Mouse (Mus musculus) heart, postnatal 0 days (tissue): Measurements from ENCODE around the gene Ccdc50. TPM values are rescaled to one million over a fixed set of nuclear protein-coding genes. Genes with fewer than 3 reads are reported as not detected.
A peak's percentile ranks its signal among the peaks of the same experiment; 100 is the strongest.

Experiments
- ATAC-seq: fragments of 200-750 bp; cut with Nextera tagmentation; 2 replicates; pipeline ENCODE4 v1.8.0; 2017; ENCODE audit warnings: low read depth, moderate number of reproducible peaks, moderate library complexity; ENCODE audit not compliant: insufficient read depth
- DNase-seq: peaks from one replicate; pipeline ENCODE4 v3.0.0-alpha.2; 2016; ENCODE audit warnings: low spot score
- H3K27ac ChIP-seq: fragments of 300-500 bp; sonication (generic); 2 replicates; pipeline ENCODE4 v1.5.1; 2014; ENCODE audit warnings: low read depth, mild to moderate bottlenecking
- H3K27me3 ChIP-seq: fragments of 300-500 bp; sonication (generic); 2 replicates; pipeline ENCODE4 v1.6.1; 2014; ENCODE audit warnings: low read length, mixed read lengths; ENCODE audit not compliant: control insufficient read depth, insufficient read depth
- H3K36me3 ChIP-seq: fragments of 300-500 bp; sonication (generic); replicated peaks from 2 replicates; pipeline ENCODE4 v1.6.1; 2014; ENCODE audit warnings: low read length, mixed read lengths; ENCODE audit not compliant: control insufficient read depth, insufficient read depth
- H3K4me1 ChIP-seq: fragments of 300-500 bp; sonication (generic); 2 replicates; pipeline ENCODE4 v1.6.1; 2014; ENCODE audit warnings: antibody characterized with exemption; ENCODE audit not compliant: control insufficient read depth, insufficient read depth
- H3K4me2 ChIP-seq: fragments of 300-500 bp; sonication (generic); 2 replicates; pipeline ENCODE4 v1.6.1; 2014; ENCODE audit warnings: low read depth, mild to moderate bottlenecking, low read length, moderate library complexity
- H3K4me3 ChIP-seq: fragments of 300-500 bp; sonication (generic); 2 replicates; pipeline ENCODE4 v1.5.1; 2014; ENCODE audit warnings: low read depth, low read length
- H3K9ac ChIP-seq: fragments of 300-500 bp; sonication (generic); replicated peaks from 2 replicates; pipeline ENCODE4 v1.6.1; 2014; ENCODE audit warnings: low read depth, low read length, mixed read lengths
- H3K9me3 ChIP-seq: fragments of 300-500 bp; sonication (generic); replicated peaks from 2 replicates; pipeline ENCODE4 v1.6.1; 2016; ENCODE audit warnings: low read length; ENCODE audit not compliant: control insufficient read depth
- CTCF ChIP-seq: IDR thresholded peaks from 2 replicates; pipeline ENCODE4 v1.5.1; 2016; ENCODE audit warnings: antibody characterized with exemption, control low read depth, low read depth
- EP300 ChIP-seq: IDR thresholded peaks from 2 replicates; pipeline ENCODE4 v1.6.1; 2016; ENCODE audit warnings: antibody characterized with exemption, low read depth
- WGBS: fragments of 180-500 bp; shearing (Covaris S2); extraction: QIAGEN DNeasy Blood & Tissue Kit; methylation state at CpG from one replicate; pipeline ENCODE4 v1.1.7; 2014; 5-methylcytosine and 5-hydroxymethylcytosine counted together
- polyA plus RNA-seq: library from polyadenylated mRNA; unstranded; fragments of >200 nt; fragmentation: Nextera tagmentation; extraction: Ambion mirVana; gene quantifications from 2 replicates; pipeline ENCODE4 v1.2.1, GENCODE M21; 2015
- total RNA-seq: library from RNA; depleted of rRNA; stranded (reverse); fragments of >200 nt; gene quantifications from 2 replicates; pipeline ENCODE4 v1.2.3, GENCODE M21; 2014; ENCODE audit warnings: low replicate concordance

The Ccdc50 gene
- total and polyA plus RNA-seq, 2 experiments from 2014 or later, result 18.8 to 20.9 TPM

- Histone ChIP-seq H3K4me2 (peak overlapping the region; percentile 83), H3K4me3 (peak overlapping the region; percentile 97), H3K27ac (peak overlapping the region; percentile 98), H3K36me3 (no peaks in the 10 kb centered on the region), H3K4me1 (peaks cover 15% of the 10 kb centered on the region), H3K9ac (peak overlapping the region; percentile 97), H3K9me3 (no peaks in the 10 kb centered on the region), H3K27me3 (no peaks in the 10 kb centered on the region)
- 27% methylated on average over 12 of the region's 12 CpGs for WGBS
- DNase-seq, result peak; percentile 12
- TF ChIP-seq CTCF (no peak), EP300 (no peak)
- ATAC-seq, result no peak
Observed at GRCm38 (mm10) chr16:27387634-27388611, 746 bp upstream of the Ccdc50 start.

- peak; percentile 34 for DNase-seq
- Histone ChIP-seq H3K27ac (peak overlapping the region; percentile 98), H3K4me1 (peaks cover 15% of the 10 kb centered on the region), H3K9ac (peak overlapping the region; percentile 97), H3K36me3 (no peaks in the 10 kb centered on the region), H3K9me3 (no peaks in the 10 kb centered on the region), H3K4me2 (peak overlapping the region; percentile 83), H3K27me3 (no peaks in the 10 kb centered on the region), H3K4me3 (peak overlapping the region; percentile 97)
- no peak for ATAC-seq
- TF ChIP-seq CTCF, result no peak
- TF ChIP-seq EP300, result no peak
- WGBS, result 32% methylated on average over 7 of the region's 7 CpGs
Observed at GRCm38 (mm10) chr16:27389534-27390282, 1.0 kb downstream of the Ccdc50 start.

- Histone ChIP-seq H3K4me2 (peak overlapping the region; percentile 83), H3K27ac (peak overlapping the region; percentile 98; the same call in 1 of the 2 replicates), H3K4me3 (peak overlapping the region; percentile 97), H3K36me3 (no peaks in the 10 kb centered on the region), H3K4me1 (peaks cover 15% of the 10 kb centered on the region), H3K27me3 (no peaks in the 10 kb centered on the region), H3K9ac (no peak overlapping the region), H3K9me3 (no peaks in the 10 kb centered on the region)
- TF ChIP-seq EP300 (no peak), CTCF (no peak)
- no peak for ATAC-seq
- DNase-seq, result no peak
- WGBS, result 90% methylated on average over 4 of the region's 4 CpGs
Observed at GRCm38 (mm10) chr16:27390306-27390705, 1.6 kb downstream of the Ccdc50 start.

GRCm38 (mm10) chr16:27391845-27392244 lies 3.2 kb downstream of the Ccdc50 start:
- Histone ChIP-seq H3K9me3 (no peaks in the 10 kb centered on the region), H3K4me3 (no peak overlapping the region), H3K27ac (no peak overlapping the region), H3K36me3 (no peaks in the 10 kb centered on the region), H3K4me1 (peaks cover 15% of the 10 kb centered on the region), H3K27me3 (no peaks in the 10 kb centered on the region), H3K9ac (no peak overlapping the region), H3K4me2 (no peak overlapping the region)
- TF ChIP-seq CTCF (no peak), EP300 (no peak)
- 85% methylated on average over 2 of the region's 2 CpGs for WGBS
- ATAC-seq (no peak), DNase-seq (no peak)

GRCm38 (mm10) chr16:27395251-27396037 lies 6.8 kb downstream of the Ccdc50 start:
- TF ChIP-seq CTCF, result no peak
- no peak for TF ChIP-seq EP300
- no peaks in the 10 kb centered on the region for H3K27me3 ChIP-seq
- H3K9ac ChIP-seq, result no peak overlapping the region
- H3K36me3 ChIP-seq, result no peaks in the 10 kb centered on the region
- no peak overlapping the region for H3K4me2 ChIP-seq
- H3K9me3 ChIP-seq, result no peaks in the 10 kb centered on the region
- H3K4me1 ChIP-seq, result peaks cover 6% of the 10 kb centered on the region
- DNase-seq (no peak), ATAC-seq (no peak)
- H3K4me3 ChIP-seq, result no peak overlapping the region
- H3K27ac ChIP-seq, result no peak overlapping the region
- 83% methylated on average over 4 of the region's 4 CpGs for WGBS
